Mouse (Mus musculus): ENCODE measurements around the gene Sirpb1a.
"Not testable (repeated sequence)": the region's sequence is repeated elsewhere in the genome, so short reads cannot be mapped to it uniquely, and the experiment has no call there.

Gene Sirpb1a

GRCm38 (mm10) chr3:15426447-15426846, at the start of gene Sirpb1a:
TSS of gene Sirpb1a (minus strand) at chr3:15426520.
- not testable (repeated sequence) for DNase-seq (ENCODE audit: low spot score in 2 of 2)

- not testable (repeated sequence) for DNase-seq (ENCODE audit: low spot score in 2 of 2)
Observed at GRCm38 (mm10) chr3:15474831-15475230, 48.5 kb upstream of the Sirpb1a start.

GRCm38 (mm10) chr3:15470158-15470557, 43.8 kb upstream of the Sirpb1a start:
- not testable (repeated sequence) for DNase-seq (ENCODE audit: low spot score in 2 of 2)

- not testable (repeated sequence) for DNase-seq (ENCODE audit: low spot score in 2 of 2)
Observed at GRCm38 (mm10) chr3:15443936-15444335, 17.6 kb upstream of the Sirpb1a start.

- DNase-seq (ENCODE audit: low spot score in 2 of 2): not testable (repeated sequence)
Observed at GRCm38 (mm10) chr3:15439844-15440243, 13.5 kb upstream of the Sirpb1a start.

- no peak for DNase-seq (ENCODE audit: low spot score in 2 of 2)
Observed at GRCm38 (mm10) chr3:15427917-15428316, 1.6 kb upstream of the Sirpb1a start.

- DNase-seq (ENCODE audit: low spot score in 2 of 2): not testable (repeated sequence)
Observed at GRCm38 (mm10) chr3:15355690-15356089, 70.6 kb downstream of the Sirpb1a start.

- DNase-seq (ENCODE audit: low spot score in 2 of 2): not testable (repeated sequence)
Observed at GRCm38 (mm10) chr3:15350318-15350717, 76.0 kb downstream of the Sirpb1a start.

GRCm38 (mm10) chr3:15345606-15346005, 80.7 kb downstream of the Sirpb1a start:
- DNase-seq (ENCODE audit: low spot score in 2 of 2): not testable (repeated sequence)

- no peak for DNase-seq (ENCODE audit: low spot score in 2 of 2)
Observed at GRCm38 (mm10) chr3:15340287-15340686, 86.0 kb downstream of the Sirpb1a start.

- no peak for DNase-seq (ENCODE audit: low spot score in 2 of 2)
Observed at GRCm38 (mm10) chr3:15334182-15334581, 92.1 kb downstream of the Sirpb1a start.

GRCm38 (mm10) chr3:15332063-15332462, 94.3 kb downstream of the Sirpb1a start, which contains the start of gene Gm9733:
TSS of gene Gm9733 (minus strand) at chr3:15332302.
- no peak for DNase-seq (ENCODE audit: low spot score in 2 of 2)

- no peak for DNase-seq (ENCODE audit: low spot score in 2 of 2)
Observed at GRCm38 (mm10) chr3:15331545-15331944, 94.8 kb downstream of the Sirpb1a start.

- DNase-seq (ENCODE audit: low spot score in 2 of 2): no peak
Observed at GRCm38 (mm10) chr3:15329549-15329948, 96.8 kb downstream of the Sirpb1a start.
